Mouse (Mus musculus) liver, adult 2 months (tissue): ENCODE data around the gene Tnik.

Experiments used
- CTCF ChIP-seq: fragments of 200-500 bp; IDR thresholded peaks from 2 replicates; pipeline ENCODE4 v1.5.1; 2011; ENCODE audit warnings: low read depth, low read length, control low read depth
- POLR2A ChIP-seq: fragments of 200-500 bp; IDR thresholded peaks from 2 replicates; pipeline ENCODE4 v1.6.1; 2011; ENCODE audit warnings: low read length, control low read depth; ENCODE audit not compliant: insufficient read depth; ENCODE audit errors: extremely low read depth

DNA sequence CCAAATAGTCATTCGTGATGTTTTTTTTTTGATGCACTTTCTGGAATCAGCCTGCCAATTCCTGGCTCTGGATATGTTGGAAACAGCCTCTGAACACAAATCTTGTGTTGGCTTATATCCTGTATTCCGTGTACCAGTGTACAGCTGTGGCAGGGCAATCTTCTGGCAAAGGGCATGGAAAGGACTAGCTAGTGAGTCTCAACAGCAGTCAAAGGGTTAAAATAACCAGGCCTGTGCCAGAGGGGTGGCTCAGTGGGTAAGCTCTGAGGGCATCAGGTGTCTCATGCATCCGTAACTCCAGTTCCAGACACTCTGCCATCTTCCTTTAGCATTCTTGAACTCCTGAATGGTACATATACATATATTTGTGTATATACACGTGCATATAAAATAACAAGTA lies 83.5 kb downstream of the Tnik start:
- TF ChIP-seq CTCF (no peak), POLR2A (no peak)
